Mouse (Mus musculus) duodenum, adult 2 months (tissue): ENCODE measurements around the gene Best3. TPM values are rescaled to one million over a fixed set of nuclear protein-coding genes. Genes with fewer than 3 reads are reported as not detected.

Experiments
- polyA plus RNA-seq: library from polyadenylated mRNA; depleted of rRNA; stranded (reverse); fragments of >200 nt; gene quantifications from 2 replicates; pipeline ENCODE4 v1.2.3, GENCODE M21; 2012; ENCODE audit warnings: low replicate concordance; rRNA removed

Best3 gene
- polyA plus RNA-seq, result 0.05 and 0.06 TPM in 2 replicates

DNA sequence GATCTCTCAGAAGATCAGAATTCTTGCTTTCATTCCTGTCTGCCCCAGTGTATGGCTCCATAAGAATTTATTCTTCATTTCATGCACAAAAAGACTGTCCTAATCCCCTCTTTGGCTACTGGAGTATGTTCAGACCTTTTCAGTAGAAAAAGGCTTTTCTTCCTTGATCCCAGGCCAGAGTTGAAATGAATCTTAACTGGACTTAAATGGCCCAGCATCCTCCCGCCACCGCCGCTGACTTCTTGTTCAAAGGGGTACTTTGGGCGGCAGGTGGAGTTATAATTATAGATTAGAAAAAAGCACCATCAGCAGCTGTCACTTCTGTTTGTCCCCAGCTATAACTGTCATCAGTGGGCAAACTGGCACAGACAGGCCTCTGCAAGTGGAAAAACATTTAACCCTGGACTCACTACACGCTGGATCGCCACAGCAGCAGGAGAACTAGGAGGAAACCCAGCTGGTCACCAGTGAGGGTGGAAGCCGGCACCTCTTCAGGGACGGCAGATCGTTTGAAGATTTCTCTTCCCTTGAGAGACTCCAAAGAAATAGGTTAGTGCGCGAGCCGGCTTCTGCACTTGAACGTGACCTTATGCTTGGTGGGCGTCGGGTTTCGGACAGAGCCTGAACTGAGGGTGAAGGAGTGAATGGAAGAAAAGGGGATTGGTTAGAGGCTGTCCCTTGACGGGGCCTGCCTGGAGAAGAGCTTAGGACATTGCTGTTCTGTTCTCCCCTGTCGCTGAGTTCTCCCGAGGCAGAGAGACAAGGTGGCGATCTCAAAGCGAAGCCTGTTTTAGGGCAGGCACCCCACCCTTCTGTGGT is at the start of gene Best3:
Gene Best3 (plus strand): TSS at position 51 of the 819 bp plus-strand sequence.

DNA sequence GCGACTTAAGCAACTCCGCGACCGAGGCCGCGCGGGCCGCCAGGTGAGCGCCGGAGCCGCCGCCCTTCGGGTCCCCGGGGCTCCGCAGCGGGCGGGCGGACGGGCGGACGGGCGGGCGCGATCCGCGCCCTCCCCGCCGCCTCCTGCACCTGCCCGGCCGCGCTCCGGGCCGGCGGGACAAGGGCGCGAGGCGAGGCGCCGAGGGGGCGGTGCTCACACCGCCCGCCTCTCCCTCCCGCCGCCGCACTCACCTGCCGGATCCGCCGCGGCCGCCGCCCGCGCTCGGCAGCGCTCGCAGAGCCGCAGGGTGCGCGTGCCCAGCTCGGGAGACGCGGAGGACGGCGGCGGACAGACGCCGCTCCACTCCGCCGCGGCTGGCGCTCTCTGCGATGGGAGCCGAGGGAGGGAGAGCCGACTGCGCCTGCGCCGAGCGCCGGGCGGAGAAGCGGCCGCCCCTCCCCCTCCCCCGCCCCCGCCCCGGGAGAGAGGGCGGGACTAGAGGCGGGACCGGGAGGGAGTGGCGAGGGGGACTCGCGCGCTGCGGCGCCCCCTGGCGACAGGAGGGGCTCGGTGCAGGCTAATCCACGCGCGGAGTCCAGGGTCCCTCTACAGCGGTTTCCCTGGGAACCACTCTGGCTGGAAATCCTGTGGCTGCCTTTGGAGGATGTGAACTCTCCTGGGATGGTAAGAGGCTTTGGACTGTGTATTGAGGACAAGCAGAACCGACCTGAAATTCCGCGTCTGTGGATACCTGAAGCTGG is 35.9 kb upstream of the Best3 start, which contains the start of gene Rab3ip:
Gene Rab3ip (minus strand): TSS at position 761 of the 761 bp plus-strand sequence.

DNA sequence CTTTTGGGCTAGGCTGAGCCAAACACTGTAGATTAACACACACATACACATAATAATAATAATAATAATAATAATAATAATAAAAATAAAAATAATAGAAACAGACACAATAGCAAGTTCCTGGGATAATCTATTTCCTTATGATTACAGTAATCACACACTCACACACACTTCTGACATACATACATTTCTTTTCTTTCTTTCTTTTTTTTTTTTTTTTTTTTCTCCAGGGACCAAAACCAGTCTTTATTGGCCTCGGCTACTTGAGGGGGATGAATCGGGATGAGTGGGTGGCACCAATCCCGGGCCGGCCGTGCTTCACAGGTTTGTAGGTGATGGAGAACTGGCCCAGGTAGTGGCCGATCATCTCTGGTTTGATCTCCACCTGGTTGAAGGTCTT is 13.6 kb upstream of the Best3 start, which contains the start of gene Gm10271:
Gene Gm10271 (minus strand): TSS at position 101 of the 400 bp plus-strand sequence.

DNA sequence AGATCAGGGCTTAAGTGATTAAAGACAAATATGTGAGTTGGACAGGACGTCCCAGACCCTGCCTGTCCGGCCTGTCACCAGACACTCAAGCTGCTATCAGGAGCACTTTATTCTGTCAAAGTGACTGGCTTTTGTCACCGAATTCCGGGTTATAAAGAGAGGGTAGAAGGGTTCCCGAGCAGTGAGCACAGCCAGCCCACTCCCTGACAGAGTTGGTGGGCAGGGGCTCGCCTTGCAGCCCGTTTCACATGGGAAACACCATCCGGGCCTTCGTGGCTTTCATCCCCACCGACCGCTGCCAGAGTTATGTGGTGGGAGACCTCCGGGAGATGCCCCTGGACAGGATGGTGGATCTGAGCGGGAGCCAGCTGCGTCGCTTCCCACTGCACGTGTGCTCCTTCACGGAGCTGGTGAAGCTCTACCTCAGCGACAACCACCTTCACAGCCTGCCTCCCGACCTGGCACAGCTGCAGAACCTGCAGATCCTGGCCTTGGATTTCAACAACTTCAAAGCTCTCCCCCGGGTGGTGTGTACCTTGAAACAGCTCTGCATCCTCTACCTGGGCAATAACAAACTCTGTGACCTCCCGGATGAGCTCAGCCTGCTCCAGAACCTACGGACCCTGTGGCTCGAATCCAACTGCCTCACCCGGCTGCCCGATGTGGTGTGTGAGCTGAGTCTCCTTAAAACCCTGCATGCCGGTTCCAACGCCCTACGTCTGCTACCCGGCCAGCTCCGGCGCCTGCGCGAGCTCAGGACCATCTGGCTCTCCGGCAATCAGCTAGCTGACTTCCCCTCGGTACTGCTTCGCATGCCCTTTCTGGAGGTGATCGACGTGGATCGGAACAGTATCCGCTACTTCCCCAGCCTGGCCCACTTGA is 59.3 kb downstream of the Best3 start, which contains the start of gene Lrrc10:
Gene Lrrc10 (plus strand): TSS at position 167 of the 882 bp plus-strand sequence.

DNA sequence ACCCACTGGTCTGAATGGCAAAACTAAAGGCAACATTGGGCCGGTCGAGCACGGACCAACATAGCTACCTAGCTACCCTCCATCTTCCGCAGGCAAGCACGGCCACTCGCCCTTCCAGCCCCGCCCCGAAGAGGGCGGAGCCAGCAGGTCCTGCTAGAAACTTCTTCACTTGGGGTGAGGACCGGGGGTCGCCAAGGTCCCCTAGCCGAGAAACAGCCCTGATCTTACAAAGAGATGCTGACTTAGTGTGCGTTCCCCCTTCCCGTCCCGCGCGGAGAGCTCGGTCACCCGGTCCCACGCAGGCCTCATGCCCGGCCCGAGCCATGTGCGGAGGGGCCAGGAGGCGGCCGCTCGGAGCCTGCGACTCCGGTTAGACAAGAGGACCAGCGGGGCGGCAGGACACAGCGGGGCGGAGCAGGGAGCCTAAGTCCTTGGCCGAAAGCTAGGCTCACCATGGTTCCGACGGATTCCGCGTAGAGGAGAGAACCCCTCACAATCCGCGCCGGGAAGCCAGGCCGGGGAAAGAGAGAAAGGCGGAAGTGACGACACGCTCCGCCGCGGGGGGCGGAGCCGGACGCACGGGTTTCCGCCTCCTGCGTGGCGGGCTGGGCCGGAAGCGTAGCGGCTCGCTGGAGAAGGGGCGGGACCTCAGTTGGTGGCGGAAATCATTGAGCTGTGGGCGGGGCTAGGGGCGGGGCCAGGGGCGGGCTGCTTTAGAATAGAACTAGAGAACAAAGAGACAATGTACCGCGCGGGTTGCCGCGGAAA is 77.3 kb downstream of the Best3 start, which contains the start of gene Cct2:
Gene Cct2 (minus strand): TSS at position 561 of the 768 bp plus-strand sequence.

Other genes with a start within 250 kb of the Best3 start
- gene Myrfl, start 89.4 kb upstream of the Best3 start, polyA plus RNA-seq, result 8.8 and 10.7 TPM in 2 replicates
- gene Rab3ip, start 35.5 kb upstream of the Best3 start, polyA plus RNA-seq, result 65.1 and 231 TPM in 2 replicates
- not detected in 2 replicates for gene Gm10271, start 13.7 kb upstream of the Best3 start, polyA plus RNA-seq
- gene Lrrc10, start 59.0 kb downstream of the Best3 start, polyA plus RNA-seq, result not detected in 2 replicates
- gene Cct2, start 77.5 kb downstream of the Best3 start, polyA plus RNA-seq, result 16.4 and 17.2 TPM in 2 replicates
- gene Frs2, start 162.2 kb downstream of the Best3 start, polyA plus RNA-seq, result 2.4 and 2.8 TPM in 2 replicates
- 22.3 and 26.8 TPM in 2 replicates for gene Yeats4, start 238.2 kb downstream of the Best3 start, polyA plus RNA-seq